Mouse (Mus musculus) brain, embryonic 14.5 days (tissue): ENCODE measurements around the gene Hectd3.

Experiments used
- CTCF ChIP-seq: fragments of 200-500 bp; IDR thresholded peaks from 2 replicates; pipeline ENCODE4 v1.5.1; 2012; ENCODE audit warnings: inconsistent platforms, mild to moderate bottlenecking, moderate library complexity, borderline replicate concordance; ENCODE audit not compliant: insufficient read depth, insufficient read length; ENCODE audit errors: extremely low read depth
- POLR2A ChIP-seq: fragments of 200-500 bp; IDR thresholded peaks from 2 replicates; pipeline ENCODE4 v1.6.1; 2012; ENCODE audit warnings: mild to moderate bottlenecking, inconsistent platforms, borderline replicate concordance; ENCODE audit not compliant: poor library complexity, insufficient read depth, insufficient read length, severe bottlenecking; ENCODE audit errors: extremely low read depth

- no peak for TF ChIP-seq POLR2A
- TF ChIP-seq CTCF, result no peak
These were observed 45.0 kb downstream of the Hectd3 start for GRCm38 (mm10) chr4:117039925-117040687.
